Mouse (Mus musculus) adrenal gland (tissue): ENCODE measurements around the gene Mapk7.

Experiments
- intact Hi-C: fragments of 180-260 bp; cut with DNase I; formaldehyde crosslinking; loops from one replicate; pipeline ENCODE4 v1.15.1; 2025
- long read RNA-seq, 2 experiments: library from polyadenylated mRNA; unstranded; transcript quantifications; one replicate each; pipeline ENCODE4 v2.0.0; 2020; ENCODE audit warnings: borderline replicate concordance in 1 of 2; ENCODE audit not compliant: insufficient replicate concordance in 1 of 2

Mapk7 gene
- long read RNA-seq, experiment 1, partial matches to known transcripts: 1 of 11 reads
- long read RNA-seq, experiment 1, other reads (novel, unspliced or antisense): 5 of 11 reads
- long read RNA-seq, experiment 2, partial matches to known transcripts: 8 of 11 reads
- long read RNA-seq, experiment 2, other reads (novel, unspliced or antisense): 1 of 11 reads

GRCm38 (mm10) chr11:61494129-61494997, at the start of gene Mapk7:
Gene Mapk7, minus strand, starts transcription at chr11:61494406.
- intact Hi-C loops: no loop called here

- intact Hi-C loops: no loop called here
Observed at GRCm38 (mm10) chr11:61541106-61541505, 46.9 kb upstream of the Mapk7 start.

GRCm38 (mm10) chr11:61540642-61541041, 46.4 kb upstream of the Mapk7 start:
- intact Hi-C loops: no loop called here

- intact Hi-C loops: loop anchor here (5.0 kb wide), 1 partner anchor 40 kb away; the partner anchor contains the start of gene Epn2
Observed at GRCm38 (mm10) chr11:61537362-61537761, 43.2 kb upstream of the Mapk7 start.

- intact Hi-C loops: loop anchor here (5.0 kb wide), 1 partner anchor 40 kb away; the partner anchor contains the start of gene Epn2
Observed at GRCm38 (mm10) chr11:61536952-61537351, 42.7 kb upstream of the Mapk7 start.

- intact Hi-C loops: loop anchor here (5.0 kb wide), 1 partner anchor 42 kb away; the partner anchor contains the start of gene Epn2
Observed at GRCm38 (mm10) chr11:61535530-61535929, 41.3 kb upstream of the Mapk7 start.

- intact Hi-C loops: no loop called here
Observed at GRCm38 (mm10) chr11:61533571-61533970, 39.4 kb upstream of the Mapk7 start.

GRCm38 (mm10) chr11:61532820-61533219, 38.6 kb upstream of the Mapk7 start:
- intact Hi-C loops: no loop called here

GRCm38 (mm10) chr11:61529268-61529713, 35.1 kb upstream of the Mapk7 start:
- intact Hi-C loops: no loop called here

GRCm38 (mm10) chr11:61526872-61527271, 32.7 kb upstream of the Mapk7 start:
- intact Hi-C loops: no loop called here

GRCm38 (mm10) chr11:61519484-61520107, 25.4 kb upstream of the Mapk7 start:
- intact Hi-C loops: loop anchor here (5.0 kb wide), 1 partner anchor 63 kb away; no protein-coding TSS in a partner anchor

- intact Hi-C loops: loop anchor here (5.0 kb wide), 1 partner anchor 63 kb away; no protein-coding TSS in a partner anchor
Observed at GRCm38 (mm10) chr11:61518871-61519270, 24.7 kb upstream of the Mapk7 start.

- intact Hi-C loops: loop anchor here (5.0 kb wide), 1 partner anchor 64 kb away; no protein-coding TSS in a partner anchor
Observed at GRCm38 (mm10) chr11:61517971-61518370, 23.8 kb upstream of the Mapk7 start.

- intact Hi-C loops: loop anchor here (5.0 kb wide), 1 partner anchor 67 kb away; no protein-coding TSS in a partner anchor
Observed at GRCm38 (mm10) chr11:61514953-61515352, 20.7 kb upstream of the Mapk7 start.

GRCm38 (mm10) chr11:61504713-61505257, 10.6 kb upstream of the Mapk7 start, which contains the start of gene B9d1:
Gene B9d1, plus strand, starts transcription at chr11:61505144.
- intact Hi-C loops: loop anchor here (5.0 to 10.0 kb wide), 4 partner anchors 87 to 330 kb away; partner anchors contain the start of gene Usp22

GRCm38 (mm10) chr11:61503933-61504332, 9.7 kb upstream of the Mapk7 start:
- intact Hi-C loops: loop anchor here (5.0 to 10.0 kb wide), 3 partner anchors 87 to 329 kb away; partner anchors contain the start of gene Usp22

- intact Hi-C loops: no loop called here
Observed at GRCm38 (mm10) chr11:61498736-61499504, 4.7 kb upstream of the Mapk7 start.

- intact Hi-C loops: no loop called here
Observed at GRCm38 (mm10) chr11:61497490-61497889, 3.3 kb upstream of the Mapk7 start.

- intact Hi-C loops: no loop called here
Observed at GRCm38 (mm10) chr11:61495528-61495927, 1.3 kb upstream of the Mapk7 start.

GRCm38 (mm10) chr11:61493525-61494128, 579 bp downstream of the Mapk7 start:
- intact Hi-C loops: no loop called here
